Mouse (Mus musculus) frontal cortex, postnatal 36 days (tissue): ENCODE measurements around the gene Pim1.
"Not testable (repeated sequence)": the region's sequence is repeated elsewhere in the genome, so short reads cannot be mapped to it uniquely, and the experiment has no call there.

ENCODE experiments used
- DNase-seq, 2 experiments: peaks; one replicate each; pipeline ENCODE4 v3.0.0; 2022; ENCODE audit warnings: low spot score in 2 of 2

Pim1 gene

DNA sequence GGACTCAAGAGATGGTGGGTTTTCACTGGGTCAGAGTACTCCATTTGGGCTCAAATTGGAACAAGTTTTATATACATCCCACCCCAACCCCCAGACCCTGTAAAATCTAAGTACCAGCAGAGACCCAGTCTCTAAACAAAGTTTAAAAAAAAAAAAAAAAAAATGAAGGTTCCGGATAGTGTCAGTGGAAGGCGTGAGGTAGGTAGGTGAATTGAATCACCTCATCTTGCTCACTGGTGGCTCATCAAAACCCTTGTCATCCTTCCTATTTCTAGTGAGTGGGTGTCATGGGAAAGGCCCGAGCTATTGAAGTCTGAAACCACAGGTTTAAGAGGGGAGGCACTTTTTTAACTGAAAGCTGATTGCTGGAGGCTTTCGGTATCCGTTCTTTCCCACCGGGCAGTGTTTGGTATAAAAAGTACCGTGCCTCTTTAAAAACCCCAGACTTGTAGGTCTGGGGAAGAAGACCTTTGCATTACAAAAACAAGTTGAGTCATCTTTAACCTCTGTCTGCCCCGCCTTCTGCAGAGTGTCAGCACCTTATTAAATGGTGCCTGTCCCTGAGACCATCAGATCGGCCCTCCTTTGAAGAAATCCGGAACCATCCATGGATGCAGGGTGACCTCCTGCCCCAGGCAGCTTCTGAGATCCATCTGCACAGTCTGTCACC, 3.6 kb downstream of the Pim1 start:
- no peak for DNase-seq

DNA sequence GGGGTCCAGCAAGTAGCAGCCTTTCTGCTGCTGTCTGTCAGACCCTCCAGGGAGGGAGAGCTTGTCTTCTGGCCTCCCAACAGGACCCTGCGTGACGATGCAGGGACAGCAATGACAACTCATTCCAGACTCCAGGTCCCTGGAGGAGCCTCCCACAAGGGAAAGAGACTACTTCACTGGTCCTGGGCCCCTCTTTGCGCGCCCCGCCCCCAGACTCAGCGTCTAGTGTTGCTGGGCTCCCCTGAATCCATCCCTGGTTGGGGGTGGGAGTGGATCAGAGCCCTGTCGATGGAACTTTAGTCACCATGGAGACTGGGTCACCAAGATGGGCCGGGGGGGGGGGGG, 4.2 kb downstream of the Pim1 start:
- DNase-seq = no peak

DNA sequence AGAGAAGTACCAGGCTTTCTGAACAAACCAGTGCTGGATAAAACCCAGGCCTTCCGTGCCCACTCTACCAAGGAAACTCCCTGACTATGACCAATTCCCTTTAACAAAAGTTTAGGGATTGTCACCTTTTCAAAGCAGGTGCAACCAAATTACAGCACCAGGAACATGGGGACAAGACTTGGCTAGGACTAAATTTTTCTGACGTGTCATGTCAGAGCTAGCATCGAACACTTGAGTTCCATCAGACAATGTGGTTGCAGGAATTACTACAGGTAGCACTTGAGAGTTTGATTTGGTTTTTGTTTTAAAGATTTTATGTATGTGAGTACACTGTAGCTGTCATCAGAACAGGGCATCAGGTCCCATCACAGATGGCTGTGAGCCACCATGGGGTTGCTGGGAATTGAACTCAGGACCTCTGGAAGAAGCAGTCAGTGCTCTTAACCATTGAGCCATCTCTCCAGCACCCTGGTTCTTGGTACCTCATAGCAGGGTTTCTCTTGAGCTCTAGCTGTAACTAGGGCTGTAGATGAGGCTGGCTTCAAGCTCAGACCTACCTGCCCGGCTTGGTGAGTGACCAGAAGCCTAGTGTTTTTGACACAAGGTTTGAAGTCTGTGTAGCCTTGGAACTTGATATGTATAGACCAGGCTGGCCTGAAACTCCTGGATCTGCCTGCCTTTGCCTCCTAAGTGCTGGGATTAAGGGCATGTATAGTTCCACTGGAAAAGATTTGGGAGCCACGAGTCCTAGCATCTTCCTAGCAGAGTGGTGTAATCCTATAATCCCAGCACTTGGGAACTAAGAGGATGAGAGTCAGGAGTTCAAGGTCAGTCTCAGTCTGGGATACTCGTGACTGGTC, 5.9 kb downstream of the Pim1 start:
- no peak for DNase-seq

DNA sequence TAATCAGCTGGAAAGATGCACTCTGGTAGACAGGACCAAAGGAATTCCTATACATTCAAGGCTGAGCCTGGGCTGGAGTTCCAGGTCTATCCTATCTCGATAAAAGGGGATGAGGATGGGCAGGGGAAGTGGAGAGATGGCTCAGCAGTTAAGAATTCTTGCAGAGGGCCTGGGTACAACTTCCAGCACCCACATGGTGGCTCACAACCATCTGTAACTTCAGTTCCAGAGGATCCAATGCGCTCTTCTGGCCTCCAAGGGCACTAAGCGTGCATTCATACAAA, 6.5 kb downstream of the Pim1 start:
- DNase-seq = no peak

DNA sequence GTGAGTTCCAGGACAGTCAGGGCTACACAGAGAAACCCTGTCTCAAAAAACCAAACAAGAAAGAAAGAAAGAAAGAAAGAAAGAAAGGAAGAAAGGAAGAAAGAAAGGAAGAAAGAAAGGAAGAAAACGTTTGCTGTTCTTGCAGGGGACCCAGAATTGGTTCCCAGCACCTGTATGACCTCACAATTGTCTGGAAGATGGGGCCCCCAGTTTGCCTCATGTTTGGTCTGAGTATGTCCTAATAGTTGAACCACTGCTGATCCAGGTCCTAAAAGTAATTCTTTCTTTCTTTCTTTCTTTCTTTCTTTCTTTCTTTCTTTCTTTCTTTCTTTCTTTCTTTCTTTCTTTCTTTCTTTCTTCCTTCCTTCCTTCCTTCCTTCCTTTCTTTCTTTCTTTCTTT, 6.9 kb downstream of the Pim1 start:
- DNase-seq = not testable (repeated sequence)

DNA sequence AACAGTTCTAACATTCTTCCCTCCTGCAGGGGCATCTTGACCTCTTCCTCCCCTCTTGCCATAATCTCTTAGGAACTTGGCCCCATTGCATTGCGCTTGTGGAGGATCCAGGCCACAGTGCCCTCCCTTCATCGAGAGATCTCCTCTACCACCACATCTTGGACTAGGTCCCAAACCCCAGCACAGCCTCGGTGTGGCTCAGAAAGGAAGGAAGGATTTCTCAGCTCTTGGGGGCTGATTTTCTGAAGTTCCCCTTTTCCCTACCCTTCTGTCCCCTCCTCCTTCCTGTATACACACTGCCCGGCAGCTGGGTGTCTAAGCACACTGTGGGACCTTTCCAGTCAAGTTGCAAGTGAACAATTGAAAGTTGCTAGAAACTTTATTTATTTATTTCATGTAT, 7.5 kb downstream of the Pim1 start:
- no peak for DNase-seq

DNA sequence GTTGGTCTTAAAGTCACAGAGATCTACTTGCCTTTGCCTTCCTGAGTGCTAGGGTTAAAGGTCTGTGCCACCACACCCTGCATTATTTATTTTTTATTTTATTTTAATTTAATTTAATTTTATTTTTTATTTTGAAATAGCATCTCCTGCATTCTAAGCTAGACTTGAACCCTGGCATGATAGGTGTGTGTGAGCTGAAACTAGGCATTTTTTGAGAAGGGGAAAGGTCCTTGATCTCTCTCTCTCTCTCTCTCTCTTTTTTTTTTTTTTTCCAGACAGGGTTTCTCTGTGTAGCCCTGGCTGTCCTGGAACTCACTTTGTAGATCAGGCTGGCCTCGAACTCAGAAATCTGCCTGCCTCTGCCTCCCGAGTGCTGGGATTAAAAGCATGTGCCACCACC, 8.4 kb downstream of the Pim1 start:
- DNase-seq = not testable (repeated sequence)

DNA sequence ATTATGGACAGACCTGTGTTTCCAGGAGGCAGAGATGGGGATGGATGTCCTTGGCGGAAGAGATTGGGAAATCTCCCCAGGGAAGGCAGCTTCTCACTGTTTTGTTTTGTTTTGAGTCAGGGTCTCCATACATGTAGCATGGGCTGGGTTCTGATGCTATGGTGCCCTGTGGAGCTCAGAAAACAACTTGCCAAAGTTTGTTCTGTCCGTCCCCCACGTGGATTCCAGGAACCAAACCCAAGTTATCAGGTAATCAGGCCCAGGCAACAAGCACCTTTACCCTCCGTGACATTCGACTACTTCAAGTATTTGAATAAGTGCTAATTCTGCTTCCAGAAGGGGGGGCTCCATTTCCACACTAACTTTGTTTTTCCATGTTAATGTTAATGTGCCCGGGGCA, 9.0 kb downstream of the Pim1 start:
- no peak for DNase-seq

DNA sequence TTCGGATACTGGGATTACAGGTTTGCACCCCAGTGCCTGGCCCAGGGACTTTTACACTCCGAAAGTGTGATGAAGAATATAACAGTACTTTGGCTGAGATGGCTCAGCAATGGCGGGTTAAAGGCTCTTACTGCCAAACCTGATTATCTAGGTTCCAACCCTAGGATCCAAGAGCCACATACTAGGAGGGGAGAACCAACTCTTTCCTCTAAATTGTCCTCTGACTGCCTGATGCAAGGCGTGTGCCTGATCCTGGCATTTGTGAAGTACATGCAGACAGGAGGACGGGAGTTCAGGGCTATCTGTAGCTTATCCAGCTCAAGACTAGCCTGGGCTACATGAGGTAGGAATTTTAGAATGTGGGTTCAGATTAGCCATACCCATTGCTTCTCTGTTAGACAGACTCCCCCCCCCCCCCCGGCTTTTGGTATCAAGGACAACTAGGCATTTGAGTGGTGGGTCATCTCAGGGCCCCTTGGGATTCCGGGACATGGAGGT, 9.7 kb downstream of the Pim1 start:
- no peak for DNase-seq

DNA sequence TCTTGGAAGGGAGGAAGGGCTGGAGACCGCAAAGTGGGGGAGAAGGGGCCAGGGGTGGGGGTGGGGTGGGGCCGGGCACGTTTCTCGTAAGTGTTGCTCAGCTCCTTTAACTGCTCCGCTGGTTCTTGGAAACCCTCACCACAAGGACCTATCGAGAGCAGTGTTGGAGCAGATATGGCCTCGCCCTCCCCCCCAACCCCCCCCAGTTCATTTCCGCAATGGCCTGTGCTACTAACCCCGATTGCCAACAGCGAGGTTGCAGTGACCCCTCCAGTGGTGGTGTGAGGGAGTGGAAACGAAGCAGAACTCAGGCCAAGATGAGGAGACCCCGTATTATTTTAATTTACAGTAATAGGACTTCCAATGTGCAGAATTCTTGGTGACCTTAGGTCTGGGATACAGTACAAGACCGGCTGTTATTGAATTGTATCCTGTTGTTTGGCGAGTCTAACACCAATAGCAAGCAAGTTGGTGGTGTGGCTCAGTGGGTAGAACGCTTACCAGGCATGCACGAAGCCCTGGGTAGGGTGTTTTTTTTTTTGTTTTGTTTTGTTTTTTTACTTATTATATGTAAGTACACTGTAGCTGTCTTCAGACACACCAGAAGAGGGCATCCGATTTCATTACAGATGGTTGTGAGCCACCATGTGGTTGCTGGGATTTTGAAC, 10.4 kb downstream of the Pim1 start:
- DNase-seq = no peak

DNA sequence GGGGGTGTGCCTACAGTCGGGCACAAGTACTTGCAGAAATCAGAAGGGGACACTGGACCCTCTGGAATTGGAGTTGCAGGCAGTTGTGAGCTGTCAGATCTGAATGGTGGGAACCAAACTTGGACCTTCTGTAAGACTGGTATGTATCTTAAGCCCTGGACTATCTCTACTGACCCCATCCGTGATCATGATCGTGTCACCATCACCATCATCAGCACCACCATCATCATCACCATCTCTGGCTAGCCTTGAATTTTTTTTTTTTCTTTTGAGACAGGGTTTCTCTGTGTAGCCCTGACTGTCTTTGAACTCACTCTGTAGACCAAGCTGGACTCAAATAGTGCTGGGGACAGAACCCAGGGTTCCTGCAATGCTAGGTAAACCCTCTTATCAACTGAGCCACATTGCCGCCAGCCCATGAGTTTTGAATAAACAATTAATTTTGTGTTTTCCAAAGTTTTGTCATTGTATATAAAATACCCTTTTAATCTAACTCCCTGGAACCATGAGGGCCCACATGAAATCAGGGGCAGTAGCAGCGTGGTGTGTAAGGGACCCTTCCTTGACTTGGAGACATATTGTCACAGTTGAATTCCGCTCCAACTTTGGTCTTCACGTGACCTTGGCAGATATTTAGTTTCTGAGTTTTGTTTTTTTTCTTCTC, 11.6 kb downstream of the Pim1 start:
- DNase-seq = no peak

DNA sequence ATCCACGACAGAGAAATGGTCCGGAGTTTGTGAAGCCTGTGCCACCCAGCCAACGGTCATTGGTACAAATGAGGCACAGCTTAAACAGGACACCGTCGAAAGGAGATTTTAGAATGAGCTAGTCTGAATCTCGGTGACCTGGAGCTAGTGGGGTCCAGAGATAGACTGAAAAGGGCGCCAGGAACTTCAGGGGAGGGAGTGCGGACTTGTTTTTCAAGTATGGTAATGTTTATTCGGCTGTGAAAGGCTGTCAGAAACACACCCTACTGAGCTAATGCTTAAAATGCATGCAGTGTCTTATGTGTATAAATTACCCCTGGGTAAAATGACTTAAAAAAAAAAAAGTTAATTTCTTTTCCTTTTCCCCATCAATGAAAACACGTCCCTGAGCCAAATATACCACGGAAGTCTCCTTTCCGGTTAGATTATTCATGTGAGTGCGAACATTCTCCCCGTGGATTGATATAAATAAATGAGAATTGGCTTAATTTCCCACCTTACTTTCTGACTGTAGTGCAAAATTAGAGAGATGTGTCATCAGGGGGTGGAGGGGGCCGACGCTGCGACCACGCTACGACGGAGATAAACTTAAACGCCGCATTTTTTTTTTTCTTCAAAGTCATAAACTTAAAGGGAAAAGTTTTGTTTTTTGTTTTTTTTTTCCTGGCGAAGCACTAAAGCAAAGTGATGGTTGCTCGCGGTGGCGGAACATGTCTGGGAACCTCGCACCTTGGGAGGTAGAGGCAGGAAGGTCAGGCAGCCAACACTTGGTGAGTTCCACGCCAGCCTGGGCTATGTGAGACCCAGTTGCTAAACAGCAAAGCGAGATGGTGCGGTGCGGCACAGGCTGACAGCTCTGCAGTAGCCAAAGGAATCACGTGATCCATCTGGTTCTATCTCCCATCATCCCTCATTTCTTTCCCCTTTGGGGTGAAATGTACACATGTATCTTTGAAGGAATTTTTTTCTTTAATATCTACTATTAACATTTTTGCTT, 12.4 kb downstream of the Pim1 start:
- DNase-seq = no peak

DNA sequence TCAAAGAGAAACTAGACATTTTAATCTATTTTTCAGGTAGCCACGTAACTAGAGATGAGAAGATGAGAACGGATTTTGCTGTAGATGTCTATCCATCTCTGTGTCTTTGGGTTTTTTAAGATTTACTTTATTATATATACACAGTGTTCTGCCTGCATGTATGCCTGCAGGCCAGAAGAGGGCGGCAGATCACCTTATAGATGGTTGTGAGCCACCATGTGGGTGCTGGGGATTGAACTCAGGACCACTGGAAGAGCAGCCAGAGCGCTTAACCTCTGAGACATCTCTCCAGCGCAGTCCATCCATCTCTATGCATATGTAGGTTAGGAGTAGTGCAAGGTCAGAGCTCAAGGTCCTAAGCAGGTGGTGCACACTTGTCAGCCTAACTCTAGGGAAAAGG, 13.1 kb downstream of the Pim1 start:
- no peak for DNase-seq

DNA sequence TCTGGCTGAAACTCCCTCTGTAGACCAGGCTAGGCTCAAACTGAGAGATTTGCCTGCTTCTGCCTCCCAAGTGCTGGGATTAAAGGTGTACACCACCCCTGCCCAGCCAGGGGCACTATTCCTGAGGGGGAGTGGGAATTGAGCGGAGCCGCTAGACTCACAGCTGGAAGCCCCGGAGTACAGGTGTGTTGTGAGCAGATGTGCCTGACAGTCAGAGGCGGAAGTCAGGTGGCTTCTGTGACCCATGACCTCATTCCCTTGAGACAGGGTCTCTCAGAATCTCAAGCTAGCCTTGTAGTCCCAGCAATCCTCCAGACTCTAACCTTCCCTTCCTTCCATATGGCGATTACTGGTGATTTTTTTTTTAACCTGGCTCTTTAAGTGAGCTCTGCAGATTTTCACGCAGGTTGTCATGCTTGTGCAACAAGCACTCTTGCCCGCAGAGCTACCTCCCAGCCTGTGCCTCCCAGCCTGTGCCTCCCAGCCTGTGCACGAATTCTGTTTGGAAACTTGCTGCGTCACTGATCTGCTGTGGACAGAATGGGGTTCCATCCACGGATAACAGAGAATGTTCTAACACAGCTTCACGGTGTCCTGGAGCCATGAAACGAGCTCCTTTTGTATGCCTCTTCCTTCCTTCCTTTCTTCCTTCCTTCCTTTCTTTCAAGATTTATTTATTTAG, 18.5 kb downstream of the Pim1 start:
- no peak for DNase-seq

DNA sequence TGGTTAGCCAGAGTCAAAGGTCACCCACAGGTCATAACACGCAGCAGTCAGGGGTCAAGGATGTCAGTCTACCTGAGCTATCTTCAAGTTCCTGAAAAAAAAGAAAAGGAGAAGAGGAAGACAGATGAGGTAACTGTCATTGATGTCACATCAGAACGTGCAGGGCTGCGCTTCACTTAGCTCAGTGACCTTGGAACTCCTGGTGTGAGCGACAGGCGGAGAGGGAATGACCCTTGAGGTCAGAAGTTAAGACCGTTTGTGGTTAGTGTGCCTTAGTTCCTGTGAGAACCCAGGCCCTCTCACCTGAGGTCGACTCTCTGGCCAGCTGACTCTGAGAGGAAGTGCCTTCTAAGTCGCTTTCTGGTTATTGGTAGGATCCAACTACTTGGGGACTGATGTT, 20.1 kb downstream of the Pim1 start:
- no peak for DNase-seq

DNA sequence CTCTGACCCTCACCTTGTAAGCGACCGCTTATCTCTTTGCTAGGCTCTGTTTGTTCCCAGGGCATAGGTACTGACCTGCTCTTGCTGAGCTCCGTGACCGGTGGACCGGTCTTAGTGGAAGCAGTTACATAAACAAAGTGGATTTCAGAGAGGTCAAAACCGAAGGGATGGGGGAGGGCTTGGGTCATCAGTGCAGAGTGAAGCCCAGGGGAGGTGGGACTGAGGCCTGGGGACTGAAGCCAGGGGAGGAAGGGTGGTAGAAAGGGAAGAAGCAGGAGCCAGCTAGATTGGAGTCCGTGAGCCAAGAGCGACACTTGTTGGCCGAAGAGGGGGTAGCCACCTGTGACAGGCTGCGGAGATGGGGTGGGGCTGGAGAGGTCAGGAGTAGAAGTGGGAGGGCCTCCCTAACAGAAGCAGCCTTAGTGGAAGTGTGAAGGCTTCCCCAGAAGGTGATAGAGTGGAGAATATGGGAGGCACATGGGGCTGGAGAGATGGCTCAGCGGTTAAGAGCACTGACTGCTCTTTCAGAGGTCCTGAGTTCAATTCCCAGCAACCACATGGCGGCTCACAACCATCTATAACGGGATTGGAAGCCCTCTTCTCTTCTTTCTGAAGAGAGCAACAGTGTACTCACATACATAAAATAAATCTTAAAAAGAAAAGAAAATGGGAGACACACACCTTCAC, 22.6 kb downstream of the Pim1 start:
- no peak for DNase-seq

DNA sequence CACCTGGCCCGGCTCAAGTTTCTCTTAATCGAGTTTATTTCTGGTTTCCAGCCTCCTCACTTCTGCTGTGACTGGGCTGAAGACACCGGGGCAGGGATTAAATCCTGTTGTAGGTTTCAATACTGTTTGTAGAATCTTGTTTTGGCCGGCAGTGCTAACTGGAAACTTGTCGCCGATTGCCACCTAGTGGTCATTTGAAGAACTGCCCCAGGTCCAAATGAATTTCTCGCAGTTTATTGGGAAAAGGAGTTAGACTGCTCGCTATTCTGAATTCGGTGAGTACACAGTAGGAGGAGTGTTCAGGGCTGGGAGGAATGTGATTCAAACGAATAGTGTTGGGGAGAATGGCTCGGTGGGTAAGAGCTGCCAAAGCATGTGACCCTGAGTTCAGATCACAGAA, 23.9 kb downstream of the Pim1 start:
- DNase-seq = peak; percentile 80 to 91

DNA sequence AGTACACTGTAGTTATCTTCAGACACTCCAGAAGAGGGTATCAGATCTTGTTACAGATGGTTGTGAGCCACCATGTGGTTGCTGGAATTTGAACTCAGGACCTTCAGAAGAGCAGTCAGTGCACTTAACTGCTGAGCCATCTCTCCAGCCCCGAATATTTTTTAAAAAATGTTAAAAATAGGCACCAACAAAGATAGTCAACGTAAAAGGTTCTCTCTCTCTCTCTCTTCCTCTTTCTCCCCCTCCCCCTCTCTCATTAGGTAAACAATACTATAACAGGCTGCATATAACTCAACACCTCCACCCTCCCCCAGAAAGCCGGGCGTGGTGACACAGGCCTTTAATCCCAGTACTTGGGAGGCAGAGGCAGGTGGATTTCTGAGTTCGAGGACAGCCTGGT, 28.1 kb downstream of the Pim1 start:
- DNase-seq = not testable (repeated sequence)

DNA sequence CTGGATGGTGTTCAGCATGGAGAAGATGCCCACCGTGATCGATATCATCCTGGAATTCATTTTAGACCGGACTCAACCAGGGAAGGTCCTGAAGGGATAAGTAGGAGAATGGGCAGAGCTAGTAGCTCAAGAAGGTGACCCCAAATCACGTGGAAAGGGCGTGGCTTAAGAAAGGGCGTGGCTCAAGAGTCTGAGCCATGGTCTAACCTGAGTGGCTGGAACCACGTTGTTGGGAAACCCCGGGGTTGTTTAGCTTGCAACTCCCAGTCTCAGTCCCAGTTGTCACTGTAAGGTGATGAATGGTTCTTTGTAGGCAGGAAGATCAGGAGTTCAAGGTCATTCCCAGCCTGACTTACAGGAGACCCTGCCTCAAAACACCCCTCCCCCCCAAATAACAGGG, 29.2 kb downstream of the Pim1 start:
- no peak for DNase-seq

DNA sequence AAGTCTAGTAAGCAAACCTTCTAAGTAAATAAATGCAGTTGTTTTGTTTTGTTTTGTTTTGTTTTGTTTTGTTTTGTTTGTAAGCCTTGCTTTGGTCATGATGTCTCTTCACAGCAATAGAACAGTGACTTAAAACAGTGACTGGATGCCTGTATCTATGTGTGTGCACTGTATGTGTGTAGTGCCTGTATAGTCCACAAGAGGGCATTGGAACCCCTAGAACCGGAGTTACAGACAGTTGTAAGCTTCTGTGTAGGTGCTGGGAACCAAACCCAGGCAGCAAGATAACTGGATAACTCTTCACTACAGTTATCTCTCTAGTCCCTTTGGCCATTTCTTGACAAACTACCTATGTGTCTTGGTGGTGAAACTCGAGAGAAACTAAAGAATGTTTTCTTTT, 35.1 kb downstream of the Pim1 start:
- DNase-seq = no peak
